ENCODE assay signal across 15 mouse cellular contexts in the genomic region with DNA sequence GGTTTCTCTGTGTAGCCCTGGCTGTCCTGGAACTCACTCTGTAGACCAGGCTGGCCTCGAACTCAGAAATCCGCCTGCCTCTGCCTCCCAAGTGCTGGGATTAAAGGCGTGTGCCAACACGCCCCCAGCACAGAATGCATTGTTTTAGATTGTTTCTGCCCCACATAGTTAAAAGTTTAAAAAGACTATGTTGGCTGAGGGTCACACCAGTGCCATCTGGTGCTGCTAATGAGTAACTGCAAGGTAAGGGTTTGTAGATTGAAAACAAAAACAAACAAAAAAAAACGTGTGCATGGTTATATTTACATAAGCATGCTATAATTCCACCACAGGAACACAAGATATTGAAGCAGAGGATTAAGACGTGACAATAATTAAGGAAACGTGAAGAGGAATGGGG. TPM values are rescaled to one million over a fixed set of nuclear protein-coding genes. Genes with fewer than 3 reads are reported as not detected.
DNase-seq lines count a peak whose midpoint lies in the region; ATAC-seq lines count a peak whose summit lies in the region.
"Had no signal": no experiment of that assay in that cellular context is flagged by ENCODE, and none has a peak within 500 bp of the region (broad histone marks: within the 10 kb centered on the region; RNA-seq: fewer than 3 reads in every experiment).

No protein-coding gene starts in this region.

- no peak overlapping the region for H3K4me2 ChIP-seq in kidney, embryonic 16.5 days (replicated peaks; ENCODE audit: low read depth, low read length)
- H3K4me2 ChIP-seq in midbrain, embryonic 16.5 days (ENCODE audit: low read length), result no peak overlapping the region

- no peak overlapping the region for H3K9ac ChIP-seq in kidney, embryonic 16.5 days (replicated peaks; ENCODE audit: low read length)
- no peak overlapping the region for H3K9ac ChIP-seq in midbrain, embryonic 16.5 days (ENCODE audit: low read depth, low read length)

- no peaks in the 10 kb centered on the region for H3K9me3 ChIP-seq in kidney, embryonic 16.5 days (ENCODE audit: low read length)
- H3K9me3 ChIP-seq in midbrain, embryonic 16.5 days (replicated peaks; ENCODE audit: control insufficient read depth, low read length, poor library complexity, severe bottlenecking), result no peaks in the 10 kb centered on the region
- H3K9me3 ChIP-seq: limb, embryonic 10.5 days had no signal

- no peaks in the 10 kb centered on the region for H3K27me3 ChIP-seq in kidney, embryonic 16.5 days (ENCODE audit: insufficient read depth, low read length)
- H3K27me3 ChIP-seq in midbrain, embryonic 16.5 days (ENCODE audit: control insufficient read depth, insufficient read depth, low read depth, low read length), result no peaks in the 10 kb centered on the region

- WGBS in kidney, embryonic 16.5 days, result 33% methylated on average over 7 of the region's 7 CpGs
- WGBS in midbrain, embryonic 16.5 days, result 35% methylated on average over 7 of the region's 7 CpGs

- ATAC-seq in kidney, embryonic 16.5 days (ENCODE audit: low FRiP score, low TSS enrichment), result no peak
- ATAC-seq in monocyte, adult 5-6 weeks (replicated peaks; ENCODE audit: insufficient number of reproducible peaks, low FRiP score, low TSS enrichment, poor library complexity, severe bottlenecking), result no peak
- no peak for ATAC-seq in midbrain, embryonic 16.5 days
- ATAC-seq: activated CD4-positive, CD25-positive, alpha-beta regulatory T cell, adult 4 months had no signal

- H3K4me1 ChIP-seq in kidney, embryonic 16.5 days (ENCODE audit: insufficient read depth, low read length), result no peaks in the 10 kb centered on the region
- H3K4me1 ChIP-seq in midbrain, embryonic 16.5 days (ENCODE audit: control insufficient read depth, insufficient read depth, low read length), result no peaks in the 10 kb centered on the region
- H3K4me1 ChIP-seq: limb, embryonic 10.5 days had no signal

- no peak overlapping the region for H3K4me3 ChIP-seq in kidney, embryonic 16.5 days (ENCODE audit: low read length)
- no peak overlapping the region for H3K4me3 ChIP-seq in midbrain, embryonic 16.5 days (ENCODE audit: low read depth, low read length)
- H3K4me3 ChIP-seq: limb, embryonic 10.5 days had no signal

- peak; percentile 11 for DNase-seq in kidney, adult 18-20 months
- DNase-seq in thymus, postnatal 0 days (ENCODE audit: low spot score), result peak; percentile 26
- no peak for DNase-seq in thymus, postnatal 14 days
- peak; percentile 50 for DNase-seq in adipocyte (ENCODE audit: low spot score)
- no peak for DNase-seq in right cerebral cortex, adult 18-20 months
- DNase-seq: gastrocnemius, postnatal 10 days; heart, postnatal 10 days; spleen, adult 18-20 months; thymus, postnatal 25 days had no signal

- no peaks in the 10 kb centered on the region for H3K36me3 ChIP-seq in kidney, embryonic 16.5 days (ENCODE audit: insufficient read depth, low read length)
- H3K36me3 ChIP-seq in midbrain, embryonic 16.5 days (ENCODE audit: control insufficient read depth, insufficient read depth, low read length), result no peaks in the 10 kb centered on the region
- H3K36me3 ChIP-seq: limb, embryonic 10.5 days had no signal

- no peak overlapping the region for H3K27ac ChIP-seq in kidney, embryonic 16.5 days (ENCODE audit: low read length)
- H3K27ac ChIP-seq in midbrain, embryonic 16.5 days (ENCODE audit: low read length), result no peak overlapping the region
- H3K27ac ChIP-seq: limb, embryonic 10.5 days had no signal

RNA-seq across cellular contexts. Expression of a gene that starts 2.7 kb away (rescaled TPM):
- polyA plus RNA-seq in kidney, embryonic 16.5 days (2015; fragmentation: Nextera tagmentation; extraction: Ambion mirVana), result 3.4 and 4.5 TPM in 2 replicates
- 0.07 and 0.30 TPM in 2 replicates for polyA plus RNA-seq in thymus, postnatal 0 days (2015; fragmentation: Nextera tagmentation; extraction: Ambion mirVana)
- total RNA-seq in monocyte, adult 5-6 weeks (2017), result not detected in 3 replicates
- polyA plus RNA-seq in midbrain, embryonic 16.5 days (2015; fragmentation: Nextera tagmentation; extraction: Ambion mirVana), result 15.6 and 18.0 TPM in 2 replicates
- polyA plus RNA-seq: activated CD4-positive, CD25-positive, alpha-beta regulatory T cell, adult 4 months had no signal

RNA-seq across cellular contexts. Expression of a gene that starts 4.7 kb away (rescaled TPM):
- not detected in 2 replicates for polyA plus RNA-seq in kidney, embryonic 16.5 days (2015; fragmentation: Nextera tagmentation; extraction: Ambion mirVana)
- polyA plus RNA-seq in thymus, postnatal 0 days (2015; fragmentation: Nextera tagmentation; extraction: Ambion mirVana), result not detected in 2 replicates
- not detected in 3 replicates for total RNA-seq in monocyte, adult 5-6 weeks (2017)
- polyA plus RNA-seq in midbrain, embryonic 16.5 days (2015; fragmentation: Nextera tagmentation; extraction: Ambion mirVana), result not detected in 2 replicates
- total RNA-seq: gastrocnemius, postnatal 10 days; heart, postnatal 10 days had no signal
- polyA plus RNA-seq: limb, embryonic 10.5 days; neural tube, embryonic 14.5 days had no signal

RNA-seq across cellular contexts. Expression of a gene that starts 5.7 kb away (rescaled TPM):
- polyA plus RNA-seq in kidney, embryonic 16.5 days (2015; fragmentation: Nextera tagmentation; extraction: Ambion mirVana), result 0.19 and 0.28 TPM in 2 replicates
- 0.14 and 0.16 TPM in 2 replicates for polyA plus RNA-seq in thymus, postnatal 0 days (2015; fragmentation: Nextera tagmentation; extraction: Ambion mirVana)
- not detected in 3 replicates for total RNA-seq in monocyte, adult 5-6 weeks (2017)
- polyA plus RNA-seq in midbrain, embryonic 16.5 days (2015; fragmentation: Nextera tagmentation; extraction: Ambion mirVana), result not detected in 2 replicates
- polyA plus RNA-seq: activated CD4-positive, CD25-positive, alpha-beta regulatory T cell, adult 4 months; neural tube, embryonic 14.5 days had no signal

RNA-seq across cellular contexts. Expression of a gene that starts 27.8 kb away (rescaled TPM):
- polyA plus RNA-seq in kidney, embryonic 16.5 days (2015; fragmentation: Nextera tagmentation; extraction: Ambion mirVana), result not detected in 2 replicates
- not detected in 2 replicates for polyA plus RNA-seq in thymus, postnatal 0 days (2015; fragmentation: Nextera tagmentation; extraction: Ambion mirVana)
- not detected in 3 replicates for total RNA-seq in monocyte, adult 5-6 weeks (2017)
- not detected in 2 replicates for polyA plus RNA-seq in midbrain, embryonic 16.5 days (2015; fragmentation: Nextera tagmentation; extraction: Ambion mirVana)
- total RNA-seq: gastrocnemius, postnatal 10 days; heart, postnatal 10 days had no signal
- polyA plus RNA-seq: activated CD4-positive, CD25-positive, alpha-beta regulatory T cell, adult 4 months; limb, embryonic 10.5 days; neural tube, embryonic 14.5 days had no signal

RNA-seq across cellular contexts. Expression of a gene that starts 43.3 kb away (rescaled TPM):
- polyA plus RNA-seq in kidney, embryonic 16.5 days (2015; fragmentation: Nextera tagmentation; extraction: Ambion mirVana), result 79.0 and 79.3 TPM in 2 replicates
- polyA plus RNA-seq in thymus, postnatal 0 days (2015; fragmentation: Nextera tagmentation; extraction: Ambion mirVana), result 17.1 and 21.9 TPM in 2 replicates
- 22.5 to 37.8 TPM (median 35.8 TPM) in 3 replicates for total RNA-seq in monocyte, adult 5-6 weeks (2017)
- 48.1 and 54.2 TPM in 2 replicates for polyA plus RNA-seq in midbrain, embryonic 16.5 days (2015; fragmentation: Nextera tagmentation; extraction: Ambion mirVana)

Comparison
In these comparisons a context has a peak if more than half of its experiments do, and no peak if none do; other contexts are left out.
1. DNase-seq: peak in kidney, adult 18-20 months (single experiment), thymus, postnatal 0 days (single experiment) and adipocyte (single experiment); none in thymus, postnatal 14 days (single experiment) and right cerebral cortex, adult 18-20 months (single experiment).